Mouse (Mus musculus) liver, embryonic 12.5 days (tissue): ENCODE measurements around the gene Slc13a5. TPM values are rescaled to one million over a fixed set of nuclear protein-coding genes. Genes with fewer than 3 reads are reported as not detected.

ENCODE experiments used
- ATAC-seq: fragments of 200-750 bp; cut with Nextera tagmentation; 2 replicates; pipeline ENCODE4 v1.8.0; 2017; ENCODE audit warnings: moderate number of reproducible peaks, mild to moderate bottlenecking, moderate library complexity
- H3K27ac ChIP-seq: fragments of 300-500 bp; sonication (generic); 2 replicates; pipeline ENCODE4 v1.5.1; 2016; ENCODE audit warnings: mild to moderate bottlenecking
- H3K27me3 ChIP-seq: fragments of 300-500 bp; sonication (generic); replicated peaks from 2 replicates; pipeline ENCODE4 v1.6.1; 2016; ENCODE audit warnings: mild to moderate bottlenecking, moderate library complexity
- H3K36me3 ChIP-seq: fragments of 300-500 bp; sonication (generic); 2 replicates; pipeline ENCODE4 v1.6.1; 2016; ENCODE audit warnings: mild to moderate bottlenecking, moderate library complexity
- H3K4me1 ChIP-seq: fragments of 300-500 bp; sonication (generic); 2 replicates; pipeline ENCODE4 v1.6.1; 2016
- H3K4me2 ChIP-seq: fragments of 300-500 bp; sonication (generic); 2 replicates; pipeline ENCODE4 v1.6.1; 2016; ENCODE audit warnings: mild to moderate bottlenecking, moderate library complexity
- H3K4me3 ChIP-seq: fragments of 300-500 bp; sonication (generic); 2 replicates; pipeline ENCODE4 v1.5.1; 2016; ENCODE audit warnings: mild to moderate bottlenecking, moderate library complexity
- H3K9ac ChIP-seq: fragments of 300-500 bp; sonication (generic); 2 replicates; pipeline ENCODE4 v1.6.1; 2016; ENCODE audit warnings: mild to moderate bottlenecking, moderate library complexity
- H3K9me3 ChIP-seq: fragments of 300-500 bp; sonication (generic); replicated peaks from 2 replicates; pipeline ENCODE4 v1.6.1; 2016; ENCODE audit warnings: mild to moderate bottlenecking, moderate library complexity
- WGBS: fragments of 180-500 bp; shearing (Covaris S2); methylation state at CpG from one replicate; pipeline ENCODE4 v1.1.7; 2016; ENCODE audit not compliant: insufficient replicate concordance; 5-methylcytosine and 5-hydroxymethylcytosine counted together
- polyA plus RNA-seq: library from polyadenylated mRNA; unstranded; fragments of >200 nt; fragmentation: Nextera tagmentation; extraction: Ambion mirVana; gene quantifications from 2 replicates; pipeline ENCODE4 v1.2.1, GENCODE M21; 2016

Slc13a5 gene
- polyA plus RNA-seq, 1 experiment from 2014 or later = not detected

DNA sequence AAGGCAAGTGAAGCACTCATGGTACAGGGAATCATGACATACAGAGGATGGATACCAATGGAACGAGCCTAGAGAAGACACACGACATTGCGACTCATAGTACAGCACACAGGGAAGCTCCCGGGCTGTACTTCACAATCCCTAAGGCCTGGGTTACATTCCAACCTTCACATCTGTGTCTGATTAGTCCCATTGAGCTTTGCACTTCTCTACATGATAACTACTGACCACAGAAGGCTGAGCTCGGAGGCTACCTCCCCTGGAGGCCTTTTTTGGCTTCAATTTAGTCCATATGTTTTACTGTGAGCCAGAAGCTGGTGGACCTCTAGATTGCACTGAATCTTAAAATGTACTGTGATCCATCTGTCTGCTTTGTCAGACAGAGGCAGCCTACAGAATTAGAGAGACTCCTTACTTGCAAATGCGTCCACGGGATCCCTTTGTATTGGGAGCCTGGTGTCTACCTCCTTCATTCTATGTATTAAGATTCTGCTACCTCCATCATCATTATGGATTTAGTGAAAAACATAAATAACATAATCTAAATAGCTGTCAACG is 21.7 kb downstream of the Slc13a5 start:
- 67% methylated on average over 8 of the region's 8 CpGs for WGBS
- peaks cover 23% of the 10 kb centered on the region for H3K27me3 ChIP-seq
- H3K4me2 ChIP-seq = no peak overlapping the region
- H3K4me1 ChIP-seq = no peaks in the 10 kb centered on the region
- H3K4me3 ChIP-seq = no peak overlapping the region
- no peak overlapping the region for H3K27ac ChIP-seq
- no peak for ATAC-seq
- no peaks in the 10 kb centered on the region for H3K9me3 ChIP-seq
- no peaks in the 10 kb centered on the region for H3K36me3 ChIP-seq
- no peak overlapping the region for H3K9ac ChIP-seq

DNA sequence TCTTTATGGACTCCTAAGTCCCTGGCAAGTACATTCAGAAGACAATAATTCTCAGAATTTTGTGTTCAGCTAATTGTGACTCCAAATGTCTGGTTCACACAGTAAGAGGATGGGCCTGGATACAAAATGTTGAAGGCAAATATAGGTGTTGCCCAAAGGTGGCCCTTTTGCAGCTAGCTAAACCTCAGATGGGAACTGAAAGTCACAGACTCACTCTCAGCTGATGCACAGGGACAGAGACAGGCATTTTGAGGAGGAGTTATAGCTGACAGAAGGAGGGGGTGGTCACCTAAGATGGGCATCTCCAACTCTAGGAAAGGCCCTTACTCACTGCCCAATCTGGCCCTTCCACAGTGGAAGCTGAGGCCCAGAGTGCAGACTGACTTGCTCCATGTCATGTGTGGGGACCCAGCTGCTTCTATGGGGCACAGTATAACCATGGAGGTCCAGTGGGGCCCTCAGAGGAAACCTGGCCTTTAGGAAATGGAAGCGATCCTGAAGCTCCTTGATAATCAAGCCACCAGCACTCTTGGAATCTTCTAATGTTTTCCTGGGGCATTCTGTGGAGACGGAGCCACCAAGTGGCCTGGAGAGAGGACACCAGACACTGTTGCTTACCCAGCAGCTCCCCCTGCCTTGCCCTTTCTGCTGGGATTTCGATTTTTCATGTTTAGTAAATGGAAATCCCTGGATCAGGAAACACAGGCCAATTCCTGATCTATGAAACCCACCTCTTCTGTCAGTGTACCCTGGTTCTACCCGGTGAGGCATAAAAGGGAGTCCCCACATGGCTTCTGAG is 26.8 kb downstream of the Slc13a5 start:
- WGBS = 46% methylated on average over 4 of the region's 4 CpGs
- H3K9ac ChIP-seq = no peak overlapping the region
- no peak for ATAC-seq
- peaks cover 3% of the 10 kb centered on the region; the same call in 1 of the 2 replicates for H3K27me3 ChIP-seq
- H3K9me3 ChIP-seq = no peaks in the 10 kb centered on the region
- no peaks in the 10 kb centered on the region for H3K36me3 ChIP-seq
- no peak overlapping the region for H3K4me3 ChIP-seq
- H3K4me1 ChIP-seq = no peaks in the 10 kb centered on the region
- no peak overlapping the region for H3K4me2 ChIP-seq
- H3K27ac ChIP-seq = no peak overlapping the region

DNA sequence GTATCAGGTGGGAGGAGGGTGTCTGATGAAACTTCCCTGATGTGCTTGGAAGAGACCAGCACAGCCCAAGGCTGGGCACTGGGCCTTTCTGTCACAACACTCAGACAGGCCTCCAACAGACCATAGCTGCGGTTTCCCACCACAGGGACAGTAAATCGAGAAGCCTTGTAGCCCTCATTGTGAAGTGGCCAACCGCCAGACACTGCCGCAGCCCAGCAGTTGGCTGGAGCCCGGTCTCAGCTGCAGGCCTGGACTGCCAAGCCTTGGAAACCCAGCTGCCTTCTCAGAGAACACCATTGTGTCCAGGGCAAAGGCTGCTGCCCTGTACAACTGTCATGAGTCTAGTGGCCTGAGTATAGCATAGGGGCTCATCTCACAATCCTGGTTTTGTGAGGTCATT is 33.0 kb downstream of the Slc13a5 start:
- H3K9ac ChIP-seq = no peak overlapping the region
- H3K4me2 ChIP-seq = no peak overlapping the region
- H3K27ac ChIP-seq = no peak overlapping the region
- H3K36me3 ChIP-seq = no peaks in the 10 kb centered on the region
- 62% methylated on average over 5 of the region's 5 CpGs for WGBS
- H3K4me3 ChIP-seq = no peak overlapping the region
- H3K4me1 ChIP-seq = no peaks in the 10 kb centered on the region
- no peaks in the 10 kb centered on the region for H3K9me3 ChIP-seq
- ATAC-seq = no peak
- H3K27me3 ChIP-seq = peaks cover 17% of the 10 kb centered on the region; the same call in 1 of the 2 replicates

- WGBS = 52% methylated on average over 1 of the region's 1 CpGs
- Histone ChIP-seq H3K9me3 (no peaks in the 10 kb centered on the region), H3K4me2 (no peak overlapping the region), H3K36me3 (no peaks in the 10 kb centered on the region), H3K27ac (no peak overlapping the region), H3K4me1 (no peaks in the 10 kb centered on the region), H3K9ac (no peak overlapping the region), H3K4me3 (no peak overlapping the region), H3K27me3 (peaks cover 24% of the 10 kb centered on the region; the same call in 1 of the 2 replicates)
- ATAC-seq = no peak
These were observed 34.0 kb downstream of the Slc13a5 start for GRCm38 (mm10) chr11:72232991-72233390.

DNA sequence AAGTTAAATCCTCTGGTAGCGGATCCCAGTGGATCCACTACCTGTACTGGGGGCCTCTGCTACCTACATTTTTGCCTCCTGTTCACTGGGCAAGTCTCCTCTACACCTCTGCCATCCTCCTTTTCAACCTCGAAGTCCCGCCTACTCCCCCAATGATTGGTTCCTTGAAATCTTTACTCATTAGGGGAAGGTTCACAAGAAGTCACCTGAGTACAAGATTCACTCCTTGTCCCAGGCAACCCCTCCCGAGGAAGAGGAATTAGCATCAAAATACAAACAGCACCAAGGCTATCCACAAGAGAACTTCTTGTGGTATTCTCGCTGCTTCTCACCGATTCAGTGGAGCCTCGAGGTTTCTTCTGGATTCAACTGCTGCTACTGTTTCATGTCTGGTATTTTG is 35.0 kb downstream of the Slc13a5 start:
- ATAC-seq = no peak
- WGBS = 60% methylated on average over 7 of the region's 7 CpGs
- Histone ChIP-seq H3K27me3 (peaks cover 27% of the 10 kb centered on the region; the same call in 1 of the 2 replicates), H3K9ac (no peak overlapping the region), H3K27ac (no peak overlapping the region), H3K4me3 (no peak overlapping the region), H3K4me2 (no peak overlapping the region), H3K9me3 (no peaks in the 10 kb centered on the region), H3K4me1 (no peaks in the 10 kb centered on the region), H3K36me3 (no peaks in the 10 kb centered on the region)

GRCm38 (mm10) chr11:72228513-72228912 is 38.5 kb downstream of the Slc13a5 start:
- Histone ChIP-seq H3K27ac (no peak overlapping the region), H3K9me3 (no peaks in the 10 kb centered on the region), H3K4me1 (no peaks in the 10 kb centered on the region), H3K9ac (no peak overlapping the region), H3K4me2 (no peak overlapping the region), H3K36me3 (no peaks in the 10 kb centered on the region), H3K4me3 (no peak overlapping the region), H3K27me3 (peaks cover 21% of the 10 kb centered on the region; the same call in 1 of the 2 replicates)
- ATAC-seq = no peak
- WGBS = 70% methylated on average over 4 of the region's 4 CpGs

DNA sequence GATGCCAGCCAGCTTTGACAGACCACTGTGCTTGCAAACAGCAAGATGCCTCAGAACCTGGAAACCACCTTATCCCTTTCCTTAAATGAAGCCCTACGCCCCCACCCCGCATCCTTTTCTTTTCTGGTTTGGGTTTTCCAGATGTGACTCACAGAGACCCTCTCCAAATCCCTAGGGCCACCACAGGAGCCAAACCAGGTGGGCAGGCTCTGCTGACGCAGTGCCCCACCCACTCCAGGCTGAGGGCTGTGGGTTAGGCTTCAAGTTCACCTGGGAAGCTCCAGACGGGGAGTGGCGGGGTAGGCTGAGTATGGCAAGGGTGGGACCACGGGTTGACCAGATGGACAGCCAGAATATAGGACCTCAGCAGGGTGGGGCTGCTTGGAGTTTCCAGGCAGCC is 40.1 kb downstream of the Slc13a5 start:
- Histone ChIP-seq H3K36me3 (no peaks in the 10 kb centered on the region), H3K27ac (no peak overlapping the region), H3K27me3 (peaks cover 21% of the 10 kb centered on the region; the same call in 1 of the 2 replicates), H3K4me1 (no peaks in the 10 kb centered on the region), H3K9me3 (no peaks in the 10 kb centered on the region), H3K4me2 (no peak overlapping the region), H3K9ac (no peak overlapping the region), H3K4me3 (no peak overlapping the region)
- 59% methylated on average over 6 of the region's 6 CpGs for WGBS
- no peak for ATAC-seq

DNA sequence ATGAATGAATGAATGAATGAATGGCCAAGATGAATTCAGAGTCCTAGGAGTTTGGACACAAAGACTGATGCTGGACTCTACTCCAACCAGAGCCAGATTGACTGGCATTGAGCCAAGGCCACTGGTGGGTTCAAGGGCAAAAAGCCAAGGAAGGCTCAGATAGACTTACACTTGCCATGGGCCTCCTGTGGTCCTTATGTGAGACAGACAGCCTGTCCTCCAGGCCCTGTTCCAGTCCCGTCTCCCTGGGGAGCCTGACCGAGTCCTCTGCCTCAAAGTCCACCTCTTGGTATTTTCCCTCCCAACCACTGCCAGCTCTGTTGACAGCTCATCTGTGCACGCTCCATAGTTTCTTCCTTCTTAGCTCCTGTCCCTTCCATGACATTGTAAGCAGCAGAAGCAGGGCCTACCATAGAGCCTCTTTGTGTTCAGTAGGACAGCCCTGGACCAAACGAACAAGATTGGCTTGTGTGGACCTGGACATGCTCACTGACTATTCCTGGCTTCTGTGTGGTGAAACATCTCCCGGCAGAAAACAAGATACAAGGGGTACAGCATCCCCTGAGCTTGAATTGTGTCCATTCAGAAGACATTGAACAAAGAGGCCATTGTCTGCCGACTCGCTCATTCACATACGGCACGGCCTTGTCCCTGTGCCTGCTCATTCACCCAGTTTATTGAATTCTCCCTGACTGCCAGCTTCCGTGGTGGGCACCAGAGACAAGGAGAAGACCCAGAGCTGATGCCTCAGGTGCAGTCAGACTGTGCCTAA is 40.8 kb downstream of the Slc13a5 start:
- Histone ChIP-seq H3K4me3 (no peak overlapping the region), H3K27ac (no peak overlapping the region), H3K4me2 (no peak overlapping the region), H3K4me1 (no peaks in the 10 kb centered on the region), H3K36me3 (no peaks in the 10 kb centered on the region), H3K9me3 (no peaks in the 10 kb centered on the region), H3K27me3 (peaks cover 21% of the 10 kb centered on the region; the same call in 1 of the 2 replicates), H3K9ac (no peak overlapping the region)
- WGBS = 71% methylated on average over 10 of the region's 10 CpGs
- no peak for ATAC-seq

DNA sequence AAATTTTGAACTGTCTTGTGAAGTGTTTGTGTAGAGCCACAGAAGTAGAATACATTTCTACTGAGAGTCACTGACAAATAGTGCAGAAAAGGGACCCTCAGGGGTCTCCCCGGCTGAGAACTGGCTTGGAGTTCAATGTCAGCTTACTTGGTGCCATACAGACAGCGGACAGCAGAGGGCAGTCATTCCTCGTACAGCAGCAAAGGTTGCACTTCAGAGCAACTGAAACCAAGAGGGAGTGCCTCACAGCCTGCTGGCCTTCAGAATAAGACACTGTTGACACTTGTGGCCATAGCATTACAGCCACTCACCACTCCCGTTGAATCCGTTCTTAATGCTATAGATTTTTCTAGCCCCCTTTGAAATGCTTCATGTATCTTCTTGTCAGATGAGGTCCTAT is 42.2 kb downstream of the Slc13a5 start:
- Histone ChIP-seq H3K4me1 (no peaks in the 10 kb centered on the region), H3K27me3 (peaks cover 11% of the 10 kb centered on the region; the same call in 1 of the 2 replicates), H3K9ac (no peak overlapping the region), H3K36me3 (no peaks in the 10 kb centered on the region), H3K27ac (no peak overlapping the region), H3K4me3 (no peak overlapping the region), H3K9me3 (no peaks in the 10 kb centered on the region), H3K4me2 (no peak overlapping the region)
- ATAC-seq = no peak
- 17% methylated on average over 5 of the region's 5 CpGs for WGBS

DNA sequence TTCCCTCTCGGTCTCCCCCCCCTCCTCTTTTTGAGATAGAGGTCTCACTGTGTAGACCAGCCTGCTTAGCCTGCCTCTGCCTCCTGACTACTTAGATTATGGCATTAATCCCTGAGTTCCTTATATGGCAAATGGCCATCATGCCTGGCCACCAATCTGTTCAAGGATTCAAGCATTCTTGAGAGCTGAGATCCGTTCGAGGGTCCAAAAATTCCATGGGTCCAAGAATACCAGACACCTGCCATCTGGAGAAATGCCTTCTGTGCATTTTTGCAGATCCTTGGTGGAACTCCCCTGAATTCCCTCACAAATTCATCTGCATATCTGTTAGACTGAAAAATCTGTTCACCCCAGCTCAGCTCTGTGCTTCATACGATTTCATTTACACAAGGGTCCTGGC is 43.6 kb downstream of the Slc13a5 start:
- no peak overlapping the region for H3K9ac ChIP-seq
- no peak overlapping the region for H3K27ac ChIP-seq
- ATAC-seq = no peak
- H3K4me3 ChIP-seq = no peak overlapping the region
- H3K9me3 ChIP-seq = no peaks in the 10 kb centered on the region
- no peaks in the 10 kb centered on the region for H3K36me3 ChIP-seq
- no peak overlapping the region for H3K4me2 ChIP-seq
- H3K27me3 ChIP-seq = peaks cover 7% of the 10 kb centered on the region; the same call in 1 of the 2 replicates
- 62% methylated on average over 4 of the region's 4 CpGs for WGBS
- no peaks in the 10 kb centered on the region for H3K4me1 ChIP-seq

GRCm38 (mm10) chr11:72221278-72221677 is 45.7 kb downstream of the Slc13a5 start:
- Histone ChIP-seq H3K27ac (no peak overlapping the region), H3K9me3 (no peaks in the 10 kb centered on the region), H3K36me3 (no peaks in the 10 kb centered on the region), H3K9ac (no peak overlapping the region), H3K4me2 (no peak overlapping the region), H3K27me3 (no peaks in the 10 kb centered on the region), H3K4me3 (no peak overlapping the region), H3K4me1 (0 out of 2 replicates have a peak, but pooled peaks cover under 1% of the 10 kb centered on the region)
- 14% methylated on average over 6 of the region's 6 CpGs for WGBS
- ATAC-seq = peak; percentile 32; the same call in 1 of the 2 replicates

DNA sequence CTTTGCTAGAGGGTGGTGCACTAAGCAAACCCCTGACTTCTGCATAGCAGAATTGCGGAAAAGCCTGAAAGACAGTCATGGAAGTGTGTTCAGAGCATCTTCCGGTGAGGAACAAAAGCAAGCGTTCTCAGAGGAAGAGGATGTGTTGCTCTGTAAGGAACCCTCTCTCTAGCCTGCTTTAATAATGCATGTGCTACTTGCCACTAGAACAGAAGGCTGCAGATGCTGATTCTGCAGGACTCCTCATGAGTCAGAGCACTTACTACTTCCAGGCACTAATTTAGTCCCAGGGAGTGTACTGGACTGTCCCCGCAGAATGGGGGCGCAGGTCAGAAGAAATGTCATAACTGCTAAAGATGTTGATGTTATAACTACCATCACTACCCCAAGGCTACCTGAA is 49.9 kb downstream of the Slc13a5 start:
- Histone ChIP-seq H3K27ac (no peak overlapping the region), H3K9me3 (no peaks in the 10 kb centered on the region), H3K4me1 (peaks cover 15% of the 10 kb centered on the region), H3K4me2 (no peak overlapping the region), H3K4me3 (no peak overlapping the region), H3K9ac (no peak overlapping the region), H3K36me3 (peaks cover 6% of the 10 kb centered on the region), H3K27me3 (no peaks in the 10 kb centered on the region)
- 77% methylated on average over 5 of the region's 5 CpGs for WGBS
- no peak for ATAC-seq
